Mouse (Mus musculus) liver, embryonic 14.5 days (tissue): ENCODE measurements around the gene Zmiz1. TPM values are rescaled to one million over a fixed set of nuclear protein-coding genes. Genes with fewer than 3 reads are reported as not detected.

Experiments
- ATAC-seq: fragments of 200-750 bp; cut with Nextera tagmentation; 2 replicates; pipeline ENCODE4 v1.8.0; 2017; ENCODE audit warnings: moderate number of reproducible peaks, mild to moderate bottlenecking, moderate library complexity; ENCODE audit not compliant: insufficient read depth
- DNase-seq, 3 experiments: peaks; one replicate each; pipeline ENCODE4 v3.0.0-alpha.2; 2012 to 2013; ENCODE audit warnings: low read depth in 3 of 3, low spot score in 3 of 3
- H3K27ac ChIP-seq: fragments of 300-500 bp; sonication (generic); 2 replicates; pipeline ENCODE4 v1.5.1; 2014; ENCODE audit warnings: moderate library complexity, mild to moderate bottlenecking, control low read depth, inconsistent platforms
- H3K27me3 ChIP-seq: fragments of 300-500 bp; sonication (generic); 2 replicates; pipeline ENCODE4 v1.6.1; 2014; ENCODE audit warnings: mild to moderate bottlenecking, low read length, moderate library complexity; ENCODE audit not compliant: control insufficient read depth, insufficient read depth
- H3K36me3 ChIP-seq: fragments of 300-500 bp; sonication (generic); replicated peaks from 2 replicates; pipeline ENCODE4 v1.6.1; 2014; ENCODE audit warnings: low read depth; ENCODE audit not compliant: control insufficient read depth, insufficient read depth
- H3K4me1 ChIP-seq, 2 experiments: fragments of 200-500 bp in 1 of 2; fragments of 300-500 bp in 1 of 2; sonication (generic) in 1 of 2; replicated peaks; 2 replicates each; pipeline ENCODE4 v1.6.1; 2012 to 2014; ENCODE audit warnings: antibody characterized with exemption in 1 of 2, inconsistent platforms in 1 of 2, low read length in 1 of 2; ENCODE audit not compliant: control insufficient read depth in 2 of 2, insufficient read depth in 2 of 2
- H3K4me2 ChIP-seq: fragments of 300-500 bp; sonication (generic); 2 replicates; pipeline ENCODE4 v1.6.1; 2014; ENCODE audit warnings: low read depth, mild to moderate bottlenecking, control low read depth, moderate library complexity
- H3K4me3 ChIP-seq, 2 experiments: fragments of 200-500 bp in 1 of 2; fragments of 300-500 bp in 1 of 2; sonication (generic) in 1 of 2; 2 replicates each; pipeline ENCODE4 v1.5.1; 2012 to 2014; ENCODE audit warnings: low read depth in 2 of 2, low read length in 2 of 2, mild to moderate bottlenecking in 2 of 2, control low read depth in 1 of 2, inconsistent platforms in 1 of 2, moderate library complexity in 1 of 2; ENCODE audit not compliant: insufficient read depth in 1 of 2
- H3K9ac ChIP-seq: fragments of 300-500 bp; sonication (generic); replicated peaks from 2 replicates; pipeline ENCODE4 v1.6.1; 2014; ENCODE audit warnings: mild to moderate bottlenecking, control low read depth, moderate library complexity
- H3K9me3 ChIP-seq: fragments of 300-500 bp; sonication (generic); 2 replicates; pipeline ENCODE4 v1.6.1; 2016; ENCODE audit warnings: low read length, mixed read lengths; ENCODE audit not compliant: control insufficient read depth
- CTCF ChIP-seq: IDR thresholded peaks from 2 replicates; pipeline ENCODE4 v1.5.1; 2016; ENCODE audit warnings: antibody characterized with exemption, low read depth, control low read depth
- EP300 ChIP-seq: IDR thresholded peaks from 2 replicates; pipeline ENCODE4 v1.6.1; 2016; ENCODE audit warnings: antibody characterized with exemption, low read depth
- WGBS: fragments of 180-500 bp; shearing (Covaris S2); extraction: QIAGEN DNeasy Blood & Tissue Kit; methylation state at CpG from one replicate; pipeline ENCODE4 v1.1.7; 2014; ENCODE audit not compliant: insufficient replicate concordance; 5-methylcytosine and 5-hydroxymethylcytosine counted together
- polyA plus RNA-seq, 2 experiments: library from polyadenylated mRNA; depleted of rRNA in 1 of 2; stranded (reverse) in 1 of 2; unstranded in 1 of 2; fragments of >200 nt; fragmentation: Nextera tagmentation in 1 of 2; extraction: Ambion mirVana in 1 of 2; gene quantifications; 2 replicates each; pipeline versions ENCODE4 v1.2.1 to v1.2.3; 2012 to 2014

Gene Zmiz1
- polyA plus RNA-seq, 2 experiments = 3.4 to 4.0 TPM

GRCm38 (mm10) chr14:25480443-25480842 lies 21.5 kb downstream of the Zmiz1 start:
- Histone ChIP-seq H3K9ac (peak overlapping the region; percentile 41), H3K4me3 (peak overlapping the region; percentile 26 to 40)

GRCm38 (mm10) chr14:25480916-25481666 lies 22.1 kb downstream of the Zmiz1 start:
- Histone ChIP-seq H3K4me3 (peak overlapping the region; percentile 40 to 48), H3K36me3 (no peaks in the 10 kb centered on the region), H3K4me2 (peak overlapping the region; percentile 77), H3K9me3 (no peaks in the 10 kb centered on the region), H3K4me1 (peaks cover 30 to 55% of the 10 kb centered on the region in 2 experiments), H3K27ac (peak overlapping the region; percentile 77), H3K27me3 (no peaks in the 10 kb centered on the region), H3K9ac (peak overlapping the region; percentile 41)
- peak; percentile 53 to 63 (median 63) for DNase-seq
- TF ChIP-seq CTCF = no peak
- peak; percentile 56; the same call in 1 of the 2 replicates for TF ChIP-seq EP300
- peak; percentile 76 for ATAC-seq
- 7% methylated on average over 20 of the region's 20 CpGs for WGBS

More at GRCm38 (mm10) chr14:25480443-25480842, 21.5 kb downstream of the Zmiz1 start:
- H3K27ac ChIP-seq = peak overlapping the region; percentile 77
- H3K9me3 ChIP-seq = no peaks in the 10 kb centered on the region
- ATAC-seq (no peak), DNase-seq (no peak)
- H3K36me3 ChIP-seq = no peaks in the 10 kb centered on the region
- WGBS = 37% methylated on average over 4 of the region's 4 CpGs
- H3K4me2 ChIP-seq = peak overlapping the region; percentile 77
- no peaks in the 10 kb centered on the region for H3K27me3 ChIP-seq
- peaks cover 30 to 55% of the 10 kb centered on the region in 2 experiments for H3K4me1 ChIP-seq
- no peak for TF ChIP-seq EP300
- TF ChIP-seq CTCF = no peak

GRCm38 (mm10) chr14:25481667-25482331 lies 22.8 kb downstream of the Zmiz1 start:
- Histone ChIP-seq H3K27me3 (no peaks in the 10 kb centered on the region), H3K4me2 (peak overlapping the region; percentile 77), H3K4me3 (peak overlapping the region; percentile 40 to 48), H3K36me3 (no peaks in the 10 kb centered on the region), H3K9ac (peak overlapping the region; percentile 41), H3K9me3 (no peaks in the 10 kb centered on the region), H3K4me1 (peaks cover 30 to 53% of the 10 kb centered on the region in 2 experiments), H3K27ac (peak overlapping the region; percentile 77)
- ATAC-seq = no peak
- 51% methylated on average over 11 of the region's 11 CpGs for WGBS
- TF ChIP-seq EP300 = no peak
- no peak for DNase-seq

- 66% methylated on average over 5 of the region's 5 CpGs for WGBS
- Histone ChIP-seq H3K4me1 (peaks cover 31 to 58% of the 10 kb centered on the region in 2 experiments), H3K36me3 (no peaks in the 10 kb centered on the region), H3K4me3 (no peak overlapping the region; a peak in 1 of 4 replicates), H3K9ac (no peak overlapping the region), H3K27ac (no peak overlapping the region; the same call in 1 of the 2 replicates), H3K4me2 (peak overlapping the region; percentile 77), H3K27me3 (no peaks in the 10 kb centered on the region), H3K9me3 (no peaks in the 10 kb centered on the region)
- DNase-seq (no peak), ATAC-seq (no peak)
- TF ChIP-seq CTCF = no peak
- TF ChIP-seq EP300 = no peak
These were observed 23.4 kb downstream of the Zmiz1 start for GRCm38 (mm10) chr14:25482404-25482803.

DNA sequence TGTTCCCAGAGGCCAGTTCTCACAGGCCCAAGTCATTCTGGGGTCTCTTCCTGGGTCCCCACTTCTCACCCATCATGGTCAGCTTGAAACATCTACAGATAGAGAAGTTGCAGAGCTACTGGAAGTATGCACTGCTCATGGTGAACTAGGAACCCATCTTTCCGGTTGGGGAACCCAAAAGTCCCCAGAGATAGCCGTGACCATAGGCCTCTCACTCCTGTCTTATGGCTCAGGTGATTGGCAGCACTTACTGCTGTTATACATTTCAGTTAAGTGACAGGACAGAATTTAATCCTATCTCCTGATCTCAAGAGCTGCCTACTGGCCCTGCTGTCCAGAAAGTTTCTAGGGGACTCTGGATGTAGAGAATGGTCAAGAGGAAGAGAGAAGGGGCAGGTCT lies 24.3 kb downstream of the Zmiz1 start:
- Histone ChIP-seq H3K9ac (no peak overlapping the region), H3K9me3 (no peaks in the 10 kb centered on the region), H3K4me2 (peak overlapping the region; percentile 8; the same call in 1 of the 2 replicates), H3K36me3 (no peaks in the 10 kb centered on the region), H3K4me3 (no peak overlapping the region), H3K27ac (no peak overlapping the region), H3K27me3 (no peaks in the 10 kb centered on the region), H3K4me1 (peaks cover 40 to 67% of the 10 kb centered on the region in 2 experiments)
- 67% methylated on average over 2 of the region's 2 CpGs for WGBS
- TF ChIP-seq EP300 (no peak), CTCF (no peak)
- DNase-seq (no peak), ATAC-seq (no peak)
